Mouse (Mus musculus): ENCODE results near the gene Dtx2.
"Not testable (repeated sequence)": the region's sequence is repeated elsewhere in the genome, so short reads cannot be mapped to it uniquely, and the experiment has no call there.

The Dtx2 gene

GRCm38 (mm10) chr5:136063920-136064319 lies 69.3 kb downstream of the Dtx2 start:
- DNase-seq (ENCODE audit: low spot score in 2 of 2): no peak

- DNase-seq (ENCODE audit: low spot score in 2 of 2): not testable (repeated sequence)
Observed at GRCm38 (mm10) chr5:136066404-136067148, 72.0 kb downstream of the Dtx2 start.

GRCm38 (mm10) chr5:136069411-136069810 lies 74.8 kb downstream of the Dtx2 start:
- no peak for DNase-seq (ENCODE audit: low spot score in 2 of 2)

- no peak for DNase-seq (ENCODE audit: low spot score in 2 of 2)
Observed at GRCm38 (mm10) chr5:136073051-136073450, 78.5 kb downstream of the Dtx2 start.

GRCm38 (mm10) chr5:136073526-136073925 lies 78.9 kb downstream of the Dtx2 start:
- no peak for DNase-seq (ENCODE audit: low spot score in 2 of 2)

- DNase-seq (ENCODE audit: low spot score in 2 of 2): no peak
Observed at GRCm38 (mm10) chr5:136075076-136075475, 80.5 kb downstream of the Dtx2 start.

- no peak for DNase-seq (ENCODE audit: low spot score in 2 of 2)
Observed at GRCm38 (mm10) chr5:136076284-136076683, 81.7 kb downstream of the Dtx2 start.

- DNase-seq (ENCODE audit: low spot score in 2 of 2): no peak
Observed at GRCm38 (mm10) chr5:136077001-136077550, 82.5 kb downstream of the Dtx2 start.

- no peak for DNase-seq (ENCODE audit: low spot score in 2 of 2)
Observed at GRCm38 (mm10) chr5:136078136-136078535, 83.5 kb downstream of the Dtx2 start.

- no peak for DNase-seq (ENCODE audit: low spot score in 2 of 2)
Observed at GRCm38 (mm10) chr5:136082345-136082744, 87.7 kb downstream of the Dtx2 start.
